Mouse (Mus musculus) midbrain, embryonic 15.5 days (tissue): ENCODE measurements around the gene Ttc9c. TPM values are rescaled to one million over a fixed set of nuclear protein-coding genes. Genes with fewer than 3 reads are reported as not detected.

ENCODE experiments used
- ATAC-seq: fragments of 200-750 bp; cut with Nextera tagmentation; replicated peaks from 2 replicates; pipeline ENCODE4 v1.8.0; 2017; ENCODE audit warnings: moderate TSS enrichment
- H3K27ac ChIP-seq: fragments of 300-500 bp; sonication (generic); 2 replicates; pipeline ENCODE4 v1.5.1; 2015; ENCODE audit warnings: mild to moderate bottlenecking, inconsistent platforms
- H3K27me3 ChIP-seq: fragments of 300-500 bp; sonication (generic); replicated peaks from 2 replicates; pipeline ENCODE4 v1.6.1; 2015; ENCODE audit warnings: inconsistent platforms
- H3K36me3 ChIP-seq: fragments of 300-500 bp; sonication (generic); replicated peaks from 2 replicates; pipeline ENCODE4 v1.6.1; 2015; ENCODE audit warnings: inconsistent platforms
- H3K4me1 ChIP-seq: fragments of 300-500 bp; sonication (generic); 2 replicates; pipeline ENCODE4 v1.6.1; 2015; ENCODE audit warnings: inconsistent platforms
- H3K4me2 ChIP-seq: fragments of 300-500 bp; sonication (generic); 2 replicates; pipeline ENCODE4 v1.6.1; 2015; ENCODE audit warnings: inconsistent platforms, mild to moderate bottlenecking, moderate library complexity
- H3K4me3 ChIP-seq: fragments of 300-500 bp; sonication (generic); 2 replicates; pipeline ENCODE4 v1.5.1; 2015; ENCODE audit warnings: mild to moderate bottlenecking, inconsistent platforms
- H3K9ac ChIP-seq: fragments of 300-500 bp; sonication (generic); 2 replicates; pipeline ENCODE4 v1.6.1; 2015; ENCODE audit warnings: mild to moderate bottlenecking, inconsistent platforms
- H3K9me3 ChIP-seq: fragments of 300-500 bp; sonication (generic); 2 replicates; pipeline ENCODE4 v1.6.1; 2016; ENCODE audit warnings: inconsistent platforms
- WGBS: fragments of 180-500 bp; shearing (Covaris S2); methylation state at CpG from one replicate; pipeline ENCODE4 v1.1.7; 2015; ENCODE audit warnings: mixed read lengths; 5-methylcytosine and 5-hydroxymethylcytosine counted together
- polyA plus RNA-seq: library from polyadenylated mRNA; unstranded; fragments of >200 nt; fragmentation: Nextera tagmentation; extraction: Ambion mirVana; gene quantifications from 2 replicates; pipeline ENCODE4 v1.2.1, GENCODE M21; 2015

Ttc9c gene
- polyA plus RNA-seq, 1 experiment from 2014 or later = 60.4 TPM

DNA sequence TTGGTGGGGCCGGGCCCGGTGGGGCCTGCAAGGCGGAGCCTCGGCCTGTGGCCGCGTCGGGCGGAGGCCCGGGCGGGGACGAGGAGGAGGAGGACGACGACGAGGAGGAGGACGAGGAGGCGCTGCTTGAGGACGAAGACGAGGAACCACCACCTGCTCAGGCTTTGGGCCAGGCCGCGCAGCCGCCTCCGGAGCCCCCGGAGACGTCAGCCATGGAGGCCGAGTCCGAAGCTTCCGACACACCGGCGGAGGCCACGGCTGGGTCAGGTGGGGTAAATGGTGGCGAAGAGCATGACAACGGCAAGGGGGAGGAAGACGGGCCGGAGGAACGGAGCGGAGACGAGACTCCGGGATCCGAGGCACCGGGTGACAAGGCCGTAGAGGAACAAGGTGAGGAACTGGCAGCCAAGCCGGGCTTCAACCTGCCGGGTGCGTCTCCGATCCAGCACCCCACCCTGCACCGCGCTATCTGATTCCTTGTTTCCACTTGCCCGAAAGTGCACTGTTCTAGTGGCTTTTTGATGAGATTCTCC, 1.4 kb upstream of the Ttc9c start:
- peak overlapping the region; percentile 84 for H3K4me3 ChIP-seq
- ATAC-seq = peak; percentile 34
- under 1% methylated on average over 42 of the region's 48 CpGs for whole genome bisulfite sequencing
- H3K4me2 ChIP-seq = peak overlapping the region; percentile 88
- H3K9me3 ChIP-seq = no peaks in the 10 kb centered on the region
- H3K4me1 ChIP-seq = peaks cover 55% of the 10 kb centered on the region
- peaks cover 21% of the 10 kb centered on the region for H3K36me3 ChIP-seq
- H3K9ac ChIP-seq = peak overlapping the region; percentile 90
- H3K27ac ChIP-seq = peak overlapping the region; percentile 98
- H3K27me3 ChIP-seq = no peaks in the 10 kb centered on the region

DNA sequence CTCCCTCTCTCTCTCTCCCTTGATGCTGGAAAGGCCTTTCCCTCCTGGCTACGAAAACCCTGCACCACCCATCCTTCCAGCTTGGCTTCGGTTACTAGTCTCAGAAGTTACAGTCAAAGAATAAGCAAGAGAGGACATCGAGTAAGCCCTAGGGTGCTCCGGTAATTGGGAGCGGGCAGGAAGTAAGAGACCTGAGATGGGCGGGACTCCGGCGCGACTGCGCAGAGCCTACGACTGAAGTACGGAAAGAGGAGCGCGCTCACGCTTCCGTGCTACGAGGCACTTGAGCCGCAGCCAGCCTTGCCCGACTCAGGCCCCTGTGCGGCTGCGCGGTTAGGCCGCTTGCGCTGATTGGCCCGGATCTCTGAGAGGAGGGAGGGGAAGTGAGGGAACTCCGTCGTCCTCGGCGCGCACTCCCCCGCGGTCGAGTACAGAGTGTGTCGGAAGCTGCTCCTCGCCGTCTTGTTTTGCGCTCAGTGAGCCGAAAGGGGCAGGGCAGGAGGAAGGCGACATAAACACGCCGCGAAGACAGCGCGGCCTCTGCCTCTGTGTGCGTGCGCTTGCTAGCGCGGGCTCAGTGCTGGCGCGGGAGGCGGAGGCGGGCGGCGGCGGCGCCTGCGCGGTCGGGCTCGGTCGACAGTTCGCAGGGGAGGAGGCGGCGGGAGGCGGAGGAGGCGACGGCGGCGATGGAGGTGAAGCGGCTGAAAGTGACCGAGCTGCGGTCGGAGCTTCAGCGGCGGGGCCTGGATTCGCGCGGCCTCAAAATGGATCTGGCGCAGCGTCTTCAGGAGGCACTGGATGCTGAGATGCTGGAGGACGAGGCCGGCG, 677 bp upstream of the Ttc9c start, which contains the start of gene Hnrnpul2:
Gene Hnrnpul2 (plus strand): TSS at position 415 of the 828 bp plus-strand sequence.
- WGBS = under 1% methylated on average over 82 of the region's 83 CpGs
- Histone ChIP-seq H3K4me1 (peaks cover 60% of the 10 kb centered on the region), H3K36me3 (peaks cover 16% of the 10 kb centered on the region), H3K9me3 (no peaks in the 10 kb centered on the region), H3K9ac (peak within 1 kb of the TSS; percentile 90), H3K27me3 (no peaks in the 10 kb centered on the region), H3K4me2 (peak within 1 kb of the TSS; percentile 88), H3K4me3 (peak within 1 kb of the TSS; percentile 84), H3K27ac (peak within 1 kb of the TSS; percentile 98)
- ATAC-seq = peak; percentile 96

GRCm38 (mm10) chr19:8818301-8818798, 783 bp downstream of the Ttc9c start:
- no peak for ATAC-seq
- 32% methylated on average over 14 of the region's 14 CpGs for WGBS
- H3K4me1 ChIP-seq = peaks cover 57% of the 10 kb centered on the region
- H3K36me3 ChIP-seq = 0 out of 2 replicates have a peak, but pooled peaks cover 2% of the 10 kb centered on the region
- H3K27ac ChIP-seq = peak overlapping the region; percentile 98
- no peaks in the 10 kb centered on the region for H3K27me3 ChIP-seq
- H3K4me3 ChIP-seq = peak overlapping the region; percentile 84
- H3K9ac ChIP-seq = peak overlapping the region; percentile 43
- H3K4me2 ChIP-seq = peak overlapping the region; percentile 88
- no peaks in the 10 kb centered on the region for H3K9me3 ChIP-seq

- Histone ChIP-seq H3K27ac (no peak overlapping the region), H3K9ac (0 out of 2 replicates have a peak overlapping the region, but pooled peaks have one; percentile 2), H3K36me3 (peaks cover 3% of the 10 kb centered on the region; the same call in 1 of the 2 replicates), H3K27me3 (no peaks in the 10 kb centered on the region), H3K4me3 (peak overlapping the region; percentile 5; the same call in 1 of the 2 replicates), H3K9me3 (no peaks in the 10 kb centered on the region), H3K4me2 (peak overlapping the region; percentile 88), H3K4me1 (peaks cover 44% of the 10 kb centered on the region)
- no peak for ATAC-seq
- WGBS = 42% methylated on average over 3 of the region's 3 CpGs
Measured at GRCm38 (mm10) chr19:8817001-8817400, 2.1 kb downstream of the Ttc9c start.

DNA sequence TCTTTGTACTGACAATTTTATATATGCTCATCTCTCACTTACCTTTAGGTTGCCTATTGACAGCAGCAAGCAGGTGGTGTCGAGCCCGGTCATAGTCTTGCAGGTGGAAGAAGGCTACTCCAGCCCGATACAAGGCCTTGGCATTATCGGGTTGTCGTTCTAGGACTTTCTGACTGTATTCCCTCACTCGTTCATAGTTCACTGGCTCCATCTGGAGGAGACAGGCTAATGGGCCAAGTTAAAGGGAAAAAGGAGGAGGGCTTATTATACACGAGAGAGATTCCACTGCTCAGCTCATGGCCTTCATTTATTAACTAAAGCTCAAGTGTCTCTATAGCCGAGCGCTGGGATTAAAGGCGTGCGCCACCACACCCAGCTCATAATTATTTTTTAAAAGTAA, 3.3 kb downstream of the Ttc9c start:
- Histone ChIP-seq H3K9me3 (no peaks in the 10 kb centered on the region), H3K27ac (no peak overlapping the region), H3K9ac (peak overlapping the region; percentile 31; the same call in 1 of the 2 replicates), H3K27me3 (no peaks in the 10 kb centered on the region), H3K36me3 (peaks cover 3% of the 10 kb centered on the region; the same call in 1 of the 2 replicates), H3K4me2 (no peak overlapping the region), H3K4me1 (peaks cover 33% of the 10 kb centered on the region), H3K4me3 (no peak overlapping the region)
- whole genome bisulfite sequencing = 69% methylated on average over 11 of the region's 11 CpGs
- ATAC-seq = no peak

DNA sequence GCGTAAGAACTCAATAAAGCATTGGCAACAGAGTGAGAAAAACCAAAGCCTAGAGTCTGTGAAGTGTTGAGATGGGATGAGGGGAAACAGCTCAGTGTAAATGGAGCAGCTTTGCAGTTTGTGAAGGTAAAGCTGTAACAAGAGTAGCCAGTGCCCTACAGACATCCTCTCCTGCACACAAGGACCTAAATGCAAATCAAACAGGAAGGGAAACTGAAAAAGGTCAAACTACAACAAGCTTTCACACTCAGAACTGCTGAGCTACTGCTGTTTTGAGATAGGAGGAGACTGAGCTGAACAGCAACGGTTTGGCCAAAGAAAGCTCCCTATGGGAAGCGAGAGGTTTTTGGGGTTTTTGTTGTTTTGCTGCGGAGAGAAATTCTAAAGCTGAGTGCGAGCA, 12.3 kb downstream of the Ttc9c start:
- Histone ChIP-seq H3K4me2 (no peak overlapping the region), H3K4me3 (no peak overlapping the region), H3K9me3 (no peaks in the 10 kb centered on the region), H3K4me1 (peaks cover 18% of the 10 kb centered on the region), H3K27ac (no peak overlapping the region), H3K9ac (no peak overlapping the region), H3K36me3 (peaks cover 14% of the 10 kb centered on the region), H3K27me3 (no peaks in the 10 kb centered on the region)
- ATAC-seq = no peak
- 90% methylated on average over 5 of the region's 5 CpGs for WGBS

DNA sequence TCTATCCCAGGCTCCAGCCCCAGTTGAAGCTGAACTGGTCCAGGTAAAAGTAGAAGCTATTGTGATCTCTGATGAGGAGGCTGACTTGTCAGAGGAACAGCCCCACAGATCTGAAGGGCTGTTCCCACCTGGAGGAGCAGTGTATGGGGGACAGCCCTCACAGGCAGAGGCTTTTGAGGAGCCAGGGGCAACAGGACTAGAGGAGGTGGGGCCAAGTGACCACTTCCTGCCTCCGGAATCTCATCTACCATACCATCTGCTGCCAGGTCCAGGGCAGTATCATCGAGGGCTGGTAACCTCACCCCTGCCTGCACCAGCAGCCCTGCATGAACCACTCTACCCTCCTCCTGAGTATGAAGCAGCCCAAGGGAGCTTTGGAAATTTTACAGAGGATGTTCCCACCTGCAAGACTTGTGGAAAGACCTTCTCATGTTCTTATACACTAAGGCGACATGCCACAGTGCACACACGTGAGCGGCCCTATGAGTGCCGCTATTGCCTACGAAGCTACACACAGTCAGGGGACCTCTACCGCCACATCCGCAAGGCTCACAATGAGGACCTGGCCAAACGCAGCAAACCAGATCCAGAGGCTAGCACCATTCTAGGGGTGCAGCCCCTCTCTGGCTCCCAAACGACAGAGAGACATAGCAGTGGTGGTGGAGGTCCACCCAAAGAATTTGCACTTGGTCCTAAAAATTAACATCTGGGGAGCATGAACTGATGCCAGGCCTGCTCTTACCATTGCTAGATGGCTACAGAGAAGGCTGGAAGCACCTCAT, 15.1 kb downstream of the Ttc9c start:
- H3K4me3 ChIP-seq = no peak overlapping the region
- peaks cover 7% of the 10 kb centered on the region; the same call in 1 of the 2 replicates for H3K36me3 ChIP-seq
- H3K4me1 ChIP-seq = peaks cover 21% of the 10 kb centered on the region
- ATAC-seq = no peak
- H3K9ac ChIP-seq = no peak overlapping the region
- H3K4me2 ChIP-seq = no peak overlapping the region
- no peak overlapping the region for H3K27ac ChIP-seq
- H3K27me3 ChIP-seq = no peaks in the 10 kb centered on the region
- 91% methylated on average over 11 of the region's 11 CpGs for WGBS
- H3K9me3 ChIP-seq = no peaks in the 10 kb centered on the region

GRCm38 (mm10) chr19:8803204-8803780, 15.8 kb downstream of the Ttc9c start:
- H3K36me3 ChIP-seq = peaks cover 3% of the 10 kb centered on the region; the same call in 1 of the 2 replicates
- no peaks in the 10 kb centered on the region for H3K9me3 ChIP-seq
- H3K27me3 ChIP-seq = no peaks in the 10 kb centered on the region
- WGBS = 85% methylated on average over 9 of the region's 9 CpGs
- no peak for ATAC-seq
- peak overlapping the region; percentile 74 for H3K4me2 ChIP-seq
- peaks cover 28% of the 10 kb centered on the region for H3K4me1 ChIP-seq
- peak overlapping the region; percentile 96 for H3K27ac ChIP-seq
- peak overlapping the region; percentile 67 for H3K4me3 ChIP-seq
- H3K9ac ChIP-seq = no peak overlapping the region

DNA sequence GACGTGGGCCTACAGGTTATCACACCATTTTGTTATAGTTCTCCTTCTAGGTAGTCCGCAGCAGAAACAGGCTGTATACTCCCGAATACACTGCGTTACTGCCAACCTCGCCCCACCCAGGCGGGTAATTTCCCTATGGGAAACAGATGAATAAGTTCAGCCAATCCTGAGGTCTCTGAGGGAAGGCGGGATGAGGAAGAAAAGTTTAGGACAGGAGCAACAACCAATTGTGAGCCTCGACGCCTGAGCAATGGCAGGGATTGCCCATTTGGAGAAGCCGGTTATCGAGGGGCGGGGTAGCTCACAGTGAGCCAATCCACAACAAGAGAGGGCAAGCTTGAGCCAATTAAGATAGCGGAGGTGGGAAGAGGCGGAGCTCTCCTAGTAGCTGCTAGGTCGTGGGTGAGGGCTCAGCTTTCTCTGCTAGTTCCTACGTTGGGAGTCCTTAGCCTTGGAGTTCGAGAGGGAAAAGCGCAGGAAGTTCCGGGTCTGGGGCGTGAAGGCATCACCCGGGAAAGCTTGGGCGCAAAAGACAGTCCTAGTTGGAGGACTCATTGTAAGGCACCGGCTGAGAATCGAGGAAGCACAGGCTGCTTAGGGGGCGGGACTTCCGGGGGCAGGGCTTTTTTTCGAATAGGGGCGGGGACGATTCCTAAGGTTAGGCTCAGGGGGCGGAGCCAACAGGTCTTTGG, 16.9 kb downstream of the Ttc9c start, which contains the start of gene Zbtb3:
Gene Zbtb3 (plus strand): TSS at position 426 of the 692 bp plus-strand sequence.
- H3K9ac ChIP-seq = peak within 1 kb of the TSS; percentile 65
- WGBS = under 1% methylated on average over 30 of the region's 30 CpGs
- H3K9me3 ChIP-seq = no peaks in the 10 kb centered on the region
- ATAC-seq = peak; percentile 98
- peak within 1 kb of the TSS; percentile 74 for H3K4me2 ChIP-seq
- peaks cover 35% of the 10 kb centered on the region for H3K4me1 ChIP-seq
- peaks cover 3% of the 10 kb centered on the region; the same call in 1 of the 2 replicates for H3K36me3 ChIP-seq
- peak within 1 kb of the TSS; percentile 96 for H3K27ac ChIP-seq
- no peaks in the 10 kb centered on the region for H3K27me3 ChIP-seq
- H3K4me3 ChIP-seq = peak within 1 kb of the TSS; percentile 67

GRCm38 (mm10) chr19:8798947-8799315, 20.2 kb downstream of the Ttc9c start:
- no peak for ATAC-seq
- Histone ChIP-seq H3K4me3 (peak overlapping the region; percentile 85; the same call in 1 of the 2 replicates), H3K9me3 (no peaks in the 10 kb centered on the region), H3K27ac (0 out of 2 replicates have a peak overlapping the region, but pooled peaks have one; percentile 68), H3K36me3 (peaks cover 5% of the 10 kb centered on the region), H3K4me2 (peak overlapping the region; percentile 92), H3K4me1 (peaks cover 37% of the 10 kb centered on the region), H3K27me3 (no peaks in the 10 kb centered on the region), H3K9ac (no peak overlapping the region)
